Mouse (Mus musculus): Measurements from ENCODE around the gene Srp54a.
"Not testable (repeated sequence)": the region's sequence is repeated elsewhere in the genome, so short reads cannot be mapped to it uniquely, and the experiment has no call there.

The Srp54a gene

DNA sequence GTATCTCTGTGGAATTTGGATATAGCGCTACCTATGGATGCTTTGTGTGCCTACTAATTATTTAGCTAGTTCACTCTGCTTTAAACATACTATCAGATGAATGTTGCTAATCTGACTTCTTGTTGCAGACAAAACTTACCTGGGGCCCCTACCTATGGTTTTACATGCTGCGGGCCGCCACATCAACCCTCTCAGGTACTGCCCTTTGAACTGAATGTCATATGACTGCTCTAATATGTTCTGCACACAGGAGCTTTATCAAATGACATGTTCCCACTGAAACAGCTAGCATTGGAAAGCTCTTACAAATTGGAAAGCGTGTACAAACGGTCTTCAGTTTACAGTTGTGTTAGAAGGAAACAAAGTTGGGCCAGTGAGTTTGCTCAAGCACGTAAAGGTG, 55.5 kb downstream of the Srp54a start:
- DNase-seq = not testable (repeated sequence)

GRCm38 (mm10) chr12:55137859-55138258, 57.8 kb downstream of the Srp54a start:
- DNase-seq = not testable (repeated sequence)

DNA sequence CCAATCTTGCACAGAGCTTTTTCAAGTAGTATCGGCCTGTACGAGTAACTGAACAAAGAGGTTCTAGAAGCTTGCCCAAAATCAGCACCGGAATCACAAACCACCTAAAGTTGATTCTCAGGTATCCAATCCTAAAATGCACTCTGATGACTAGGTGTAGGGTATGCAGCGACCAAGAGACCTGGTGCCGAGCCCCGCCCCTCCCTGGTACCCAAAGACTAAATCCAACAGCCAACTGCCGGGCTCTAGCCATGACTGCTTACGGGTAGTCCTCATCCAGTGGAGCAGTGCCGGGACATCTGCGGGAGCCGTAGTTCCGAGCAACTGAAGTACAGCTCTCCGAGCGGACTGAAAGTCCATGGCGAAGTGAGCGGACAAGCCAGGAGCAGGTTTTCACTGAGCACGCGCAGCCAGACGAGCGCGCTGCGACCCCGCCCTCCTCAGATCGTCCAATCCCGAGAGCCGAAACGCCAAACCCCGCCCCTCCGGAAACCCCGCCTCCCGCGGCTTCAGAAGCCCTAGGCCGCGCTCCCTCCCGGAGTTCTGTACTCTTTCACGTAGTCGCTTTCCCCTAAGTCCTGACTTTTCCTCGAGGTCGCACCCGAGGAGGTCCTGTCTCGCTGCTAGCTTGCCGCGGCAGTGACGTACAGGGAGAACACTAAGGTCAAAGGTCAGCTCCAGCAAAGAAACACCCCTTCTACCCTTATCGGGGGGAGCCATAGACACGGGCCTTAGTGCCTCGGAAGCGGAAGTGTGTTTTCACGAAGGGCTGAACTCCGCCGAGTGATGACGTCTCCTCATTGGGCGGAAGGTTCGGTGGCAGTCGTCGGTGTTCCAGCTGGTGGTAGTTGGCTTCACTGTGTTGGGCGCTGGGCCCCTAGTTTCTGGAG, 74.7 kb downstream of the Srp54a start, which contains the start of gene Srp54b:
TSS of gene Srp54b (plus strand) at position 546 of the 890 bp plus-strand sequence.
- DNase-seq = not testable (repeated sequence)

DNA sequence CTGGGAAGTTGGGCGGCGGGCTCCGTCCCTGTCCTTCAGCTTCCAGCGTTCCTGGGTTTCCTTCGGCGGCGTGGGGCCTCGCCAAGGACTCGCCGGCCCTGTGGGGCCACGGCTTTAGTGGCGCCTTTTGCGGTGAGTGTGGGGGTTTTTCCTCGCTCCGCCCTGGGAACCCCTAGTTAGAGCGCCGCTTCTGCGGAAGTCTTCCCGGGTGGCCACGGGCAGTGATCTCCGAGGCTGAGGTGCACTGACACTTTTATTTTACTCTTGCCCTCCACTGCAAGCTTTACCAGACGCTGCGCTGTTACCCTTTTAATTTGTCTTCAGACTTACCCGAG, 75.4 kb downstream of the Srp54a start:
- not testable (repeated sequence) for DNase-seq

All from kidney, postnatal 25 days (tissue).